Mouse (Mus musculus) activated CD4-positive, CD25-positive, alpha-beta regulatory T cell, adult 4 months (primary cell): ENCODE data around the gene Fam184a. TPM values are rescaled to one million over a fixed set of nuclear protein-coding genes. Genes with fewer than 3 reads are reported as not detected.
"Not testable (repeated sequence)": the region's sequence is repeated elsewhere in the genome, so short reads cannot be mapped to it uniquely, and the experiment has no call there.

Source experiments
- ATAC-seq: one replicate; pipeline ENCODE4 v1.8.0; 2017
- polyA plus RNA-seq, 2 experiments: library from polyadenylated mRNA; unstranded; fragments of 100-300 nt; shearing (Covaris generic); gene quantifications; one replicate each; pipeline ENCODE4 v1.2.1; 2017

The Fam184a gene
- polyA plus RNA-seq, 2 experiments from 2014 or later = not detected

DNA sequence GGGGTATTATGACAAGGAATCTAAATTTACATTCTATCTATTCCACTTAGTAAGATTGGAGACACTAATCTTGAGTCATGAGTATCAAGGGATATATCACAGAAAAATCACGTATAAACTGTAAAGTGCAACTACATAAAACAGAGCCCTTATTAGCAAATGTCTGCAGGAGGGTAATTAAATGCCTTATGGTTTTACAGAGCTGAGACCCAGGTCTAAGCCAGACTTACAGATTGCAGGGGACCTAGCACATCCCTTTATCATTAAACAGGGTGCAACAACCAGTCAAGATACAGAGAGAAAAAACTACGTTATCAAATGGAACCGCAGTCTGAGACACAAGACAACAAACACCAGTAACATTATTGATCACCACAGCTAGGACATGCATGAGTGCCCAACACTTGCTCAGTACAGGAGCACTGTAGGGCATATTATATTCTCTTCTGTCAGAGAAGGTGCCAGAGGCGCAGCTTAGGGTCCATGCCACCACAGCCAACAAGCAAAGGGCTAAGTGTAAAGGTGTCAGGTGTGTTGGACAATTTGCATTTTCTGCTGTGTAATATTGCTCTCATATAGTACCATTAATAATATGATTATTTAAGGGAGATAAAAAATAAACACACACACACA is 61.9 kb downstream of the Fam184a start:
- ATAC-seq = no peak

- no peak for ATAC-seq
Observed at GRCm38 (mm10) chr10:53688533-53688932, 62.4 kb downstream of the Fam184a start.

GRCm38 (mm10) chr10:53687888-53688287 is 63.0 kb downstream of the Fam184a start:
- no peak for ATAC-seq

DNA sequence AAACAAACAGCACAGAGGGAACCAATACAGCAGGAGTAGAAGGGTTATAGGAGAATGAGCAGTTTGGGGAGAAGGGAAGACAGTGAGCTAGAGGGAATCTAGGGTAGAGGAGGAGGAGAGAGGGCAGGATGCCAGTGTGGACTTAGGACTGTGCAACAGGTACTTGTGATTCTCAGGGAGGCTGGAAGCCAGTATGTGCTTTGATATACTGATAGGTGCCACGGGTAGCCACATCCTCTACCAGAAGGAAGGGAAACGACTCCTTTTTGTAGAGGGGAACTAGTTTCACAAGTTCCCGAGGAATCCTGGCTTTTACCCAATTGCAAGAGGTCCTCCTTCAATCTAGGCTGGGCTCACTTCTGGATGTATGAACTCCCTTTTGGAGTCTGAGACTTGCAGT is 65.1 kb downstream of the Fam184a start:
- ATAC-seq = no peak

DNA sequence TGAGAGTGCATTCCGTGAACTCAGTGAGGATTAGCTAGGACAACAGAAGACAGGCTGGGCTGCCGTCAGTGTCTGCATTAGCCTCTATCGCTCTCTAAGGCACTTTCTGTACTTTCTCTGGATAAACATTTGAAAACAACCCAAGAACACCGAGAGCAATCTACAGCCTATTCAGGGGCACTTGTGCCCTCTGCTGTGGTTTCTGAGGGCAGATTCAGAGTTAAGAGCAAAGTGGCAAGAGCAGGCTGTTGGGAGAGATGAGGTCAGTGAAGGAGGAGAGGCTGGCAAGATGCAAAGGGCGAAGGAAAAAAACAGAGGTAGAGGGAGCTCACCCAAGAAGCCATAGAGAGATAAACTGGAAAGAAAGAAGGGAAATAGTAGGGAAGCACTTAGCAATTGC is 67.7 kb downstream of the Fam184a start:
- no peak for ATAC-seq

- ATAC-seq = no peak
Observed at GRCm38 (mm10) chr10:53679690-53680557, 71.0 kb downstream of the Fam184a start.

GRCm38 (mm10) chr10:53661788-53662187 is 89.1 kb downstream of the Fam184a start:
- no peak for ATAC-seq

DNA sequence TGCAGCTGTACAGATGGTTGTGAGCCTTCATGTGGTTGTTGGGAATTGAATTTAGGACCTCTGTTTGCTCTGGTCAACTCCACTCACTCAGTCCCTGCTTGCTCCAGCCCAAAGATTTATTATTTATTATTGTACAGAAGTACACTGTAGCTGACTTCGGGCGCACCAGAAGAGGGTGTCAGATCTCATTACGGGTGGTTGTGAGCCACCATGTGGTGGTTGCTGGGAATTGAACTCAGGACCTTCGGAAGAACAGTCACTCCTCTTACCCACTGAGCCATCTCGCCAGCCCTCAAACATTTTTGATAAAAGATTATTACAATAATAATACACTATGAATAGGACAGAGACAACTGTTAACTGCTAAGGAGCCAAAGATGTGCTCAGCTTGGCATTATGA is 96.7 kb downstream of the Fam184a start:
- not testable (repeated sequence) for ATAC-seq

GRCm38 (mm10) chr10:53650683-53651082 is 100.2 kb downstream of the Fam184a start:
- ATAC-seq = peak; percentile 43

- peak; percentile 54 for ATAC-seq
Observed at GRCm38 (mm10) chr10:53641507-53641906, 109.4 kb downstream of the Fam184a start.

GRCm38 (mm10) chr10:53635246-53635971 is 115.5 kb downstream of the Fam184a start:
- ATAC-seq = no peak

DNA sequence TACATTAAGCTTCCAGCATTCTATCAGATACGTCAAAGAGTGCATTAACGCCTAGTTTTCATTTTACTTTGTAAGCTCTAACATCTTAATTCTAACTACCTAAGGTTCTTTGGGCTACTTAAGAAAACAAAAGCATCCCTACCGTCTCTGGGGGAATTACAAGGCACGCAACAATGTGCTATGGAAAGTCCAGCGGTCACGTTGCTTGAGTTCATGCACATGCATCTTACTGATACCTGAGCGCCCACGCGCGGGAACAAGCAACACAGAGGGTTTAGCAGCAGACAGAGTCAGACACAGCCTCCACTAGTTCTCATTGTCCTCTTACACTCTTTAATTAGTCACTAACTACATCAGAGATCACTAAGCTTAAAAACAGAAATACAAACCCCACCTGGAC is 116.8 kb downstream of the Fam184a start:
- ATAC-seq = no peak

- not testable (repeated sequence) for ATAC-seq
Observed at GRCm38 (mm10) chr10:53630339-53630738, 120.6 kb downstream of the Fam184a start, which contains the start of gene Mcm9. Gene Mcm9 (minus strand): TSS chr10:53630439.

GRCm38 (mm10) chr10:53629918-53630250 is 121.0 kb downstream of the Fam184a start:
- ATAC-seq = peak; percentile 81

DNA sequence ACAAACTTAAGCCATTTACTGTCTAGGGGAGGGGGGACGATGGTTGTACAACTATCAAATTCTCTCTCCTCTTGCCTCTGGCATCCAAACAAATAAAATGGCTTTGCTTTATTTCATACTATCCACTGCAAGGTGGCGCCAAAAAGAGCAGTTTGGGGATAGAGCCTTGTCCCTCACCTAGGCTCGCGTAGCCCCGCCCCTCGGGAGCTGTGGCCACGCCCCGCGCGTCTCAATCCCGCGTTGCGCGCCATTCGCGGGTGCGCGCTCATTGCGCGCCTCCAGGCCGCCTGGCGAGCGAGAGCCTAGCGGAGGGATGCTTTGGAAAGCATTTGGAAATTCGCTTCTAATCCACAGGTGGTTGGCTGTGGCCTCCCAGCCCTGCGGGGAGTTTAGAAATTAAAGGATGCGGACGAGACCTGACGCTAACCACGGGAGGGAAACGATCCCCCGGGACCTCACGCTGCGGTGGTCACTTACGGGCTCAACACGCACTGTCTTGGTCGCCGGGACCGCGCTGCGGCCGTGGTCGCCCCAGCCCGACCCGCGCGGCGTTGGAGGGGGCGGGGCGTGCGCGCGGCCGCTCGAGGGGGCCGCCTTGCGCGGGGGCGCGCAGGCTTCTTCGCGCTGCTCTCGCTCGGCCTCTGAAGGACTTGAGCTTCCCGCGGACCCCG is 121.5 kb downstream of the Fam184a start:
- peak; percentile 69 for ATAC-seq

DNA sequence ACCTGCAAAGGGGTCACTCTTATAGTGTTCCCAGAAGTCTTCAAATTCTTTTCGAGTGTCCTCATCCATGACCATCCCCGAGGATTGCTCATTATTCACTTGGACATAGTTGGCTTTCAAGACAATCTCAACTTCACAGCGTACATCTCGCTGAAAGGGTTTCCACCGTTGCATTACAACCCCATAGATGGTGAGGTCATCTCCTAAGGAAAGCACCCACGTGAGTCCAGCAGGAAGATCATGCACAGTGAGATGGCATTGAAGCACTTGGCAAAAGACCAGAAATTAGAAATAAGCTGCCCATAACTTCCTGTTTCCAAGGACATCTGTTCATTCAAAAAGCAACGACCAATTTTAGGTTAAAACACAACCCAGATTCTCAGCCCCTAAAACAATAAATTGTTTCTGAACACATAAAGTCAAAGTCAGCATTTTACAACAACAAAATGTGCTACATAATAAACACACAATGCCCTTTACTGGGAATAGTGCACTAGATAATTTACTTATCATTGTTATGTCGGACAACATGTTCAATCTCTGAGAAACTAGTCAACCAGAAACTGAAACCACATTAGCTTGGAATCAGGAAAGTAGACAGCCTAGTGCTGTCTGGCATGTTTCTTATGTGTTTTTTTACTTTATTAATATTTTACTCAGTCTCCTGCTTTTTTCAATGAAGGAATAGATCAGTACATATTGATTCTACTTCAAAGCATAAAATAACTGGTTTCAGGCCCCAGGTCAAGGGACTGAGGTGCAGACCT is 134.9 kb downstream of the Fam184a start:
- no peak for ATAC-seq

GRCm38 (mm10) chr10:53613955-53614354 is 137.0 kb downstream of the Fam184a start:
- no peak for ATAC-seq

DNA sequence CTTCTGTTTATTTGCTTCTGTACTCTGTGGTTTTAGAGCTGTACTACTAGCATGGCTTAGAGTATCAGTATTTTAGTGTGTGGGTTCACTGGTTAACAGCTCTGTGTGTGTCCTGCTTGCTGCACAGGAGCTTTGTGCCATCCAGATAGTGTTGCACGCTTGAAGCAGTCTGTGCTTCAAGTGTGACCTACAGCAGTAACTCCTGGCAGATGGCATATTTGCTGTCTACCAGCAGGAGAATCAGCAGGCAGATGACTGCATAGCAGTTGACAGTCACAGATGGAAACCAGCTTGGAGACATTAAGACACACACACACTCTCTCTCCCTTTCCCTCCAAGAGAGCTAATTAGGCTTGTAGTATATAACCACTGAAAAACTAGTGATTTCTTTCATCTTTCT is 138.8 kb downstream of the Fam184a start:
- no peak for ATAC-seq

GRCm38 (mm10) chr10:53608274-53608673 is 142.6 kb downstream of the Fam184a start:
- ATAC-seq = no peak

DNA sequence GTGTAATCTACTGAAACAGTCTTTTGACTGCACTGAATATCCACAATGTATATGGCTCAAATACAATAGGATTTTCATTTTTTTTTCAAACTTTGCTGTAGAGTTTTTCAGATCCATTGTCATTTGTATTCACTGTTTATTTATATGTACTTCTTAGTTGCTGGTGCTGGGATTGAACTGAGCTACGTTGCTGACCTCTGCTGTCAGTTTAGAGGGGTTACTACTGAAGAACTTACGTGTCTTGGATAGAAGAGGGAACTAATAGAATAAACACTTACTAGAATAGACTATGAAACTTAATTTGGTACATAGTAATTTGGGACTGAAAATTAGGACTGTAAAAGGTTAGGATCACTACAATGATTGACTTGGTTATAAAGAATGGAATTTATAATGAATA is 145.6 kb downstream of the Fam184a start:
- no peak for ATAC-seq

- ATAC-seq = no peak
Observed at GRCm38 (mm10) chr10:53598821-53599220, 152.1 kb downstream of the Fam184a start.
